Mouse (Mus musculus): ENCODE measurements at regions not wholly inside any gene's neighbourhood (a gene's known extent, or its start where the extent isn't known, plus 50 kb on each side); places are given as distances from the start of the nearest gene placed in this dataset.

DNA sequence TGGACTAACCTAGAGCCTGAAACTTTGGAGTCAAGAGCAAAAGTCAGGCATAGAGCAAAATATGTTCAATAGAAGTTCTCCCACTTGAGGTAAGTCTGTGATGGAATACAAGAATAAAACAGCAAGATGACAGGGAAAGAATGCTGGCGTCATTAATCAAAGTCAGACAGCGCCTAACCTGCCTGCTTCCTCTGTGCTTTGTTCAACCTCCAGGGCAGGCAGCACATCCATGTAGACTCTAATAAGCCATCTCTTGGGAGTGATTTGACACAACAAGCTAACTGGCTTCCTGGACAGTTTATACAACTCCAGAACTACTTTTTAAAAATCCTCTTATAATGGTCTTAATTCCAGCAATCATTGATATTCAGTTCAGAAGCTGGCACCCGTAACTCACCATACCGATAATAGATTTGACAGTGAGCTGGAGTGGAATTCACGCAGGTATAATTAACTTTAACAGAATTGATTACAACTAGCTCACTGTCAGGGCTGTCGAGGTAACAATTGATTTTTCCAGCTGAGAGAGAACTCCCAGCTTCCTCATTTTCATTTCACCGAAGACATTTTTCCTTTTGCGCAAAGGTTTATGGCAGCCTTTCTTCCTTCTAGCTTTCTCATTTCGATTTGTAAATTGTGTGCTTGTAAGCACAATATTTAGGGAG is 462.6 kb downstream of the Tmem135 start:
- Histone ChIP-seq H3K27me3 (no peaks in the 10 kb centered on the region), H3K4me3 (no peak overlapping the region), H3K9ac (replicated peaks) (no peak overlapping the region), H3K4me1 (no peaks in the 10 kb centered on the region), H3K9me3 (no peaks in the 10 kb centered on the region), H3K36me3 (no peaks in the 10 kb centered on the region), H3K27ac (replicated peaks) (no peak overlapping the region), H3K4me2 (replicated peaks) (no peak overlapping the region)
- ATAC-seq (replicated peaks), result no peak
- WGBS, result 68% methylated on average over 9 of the region's 9 CpGs

DNA sequence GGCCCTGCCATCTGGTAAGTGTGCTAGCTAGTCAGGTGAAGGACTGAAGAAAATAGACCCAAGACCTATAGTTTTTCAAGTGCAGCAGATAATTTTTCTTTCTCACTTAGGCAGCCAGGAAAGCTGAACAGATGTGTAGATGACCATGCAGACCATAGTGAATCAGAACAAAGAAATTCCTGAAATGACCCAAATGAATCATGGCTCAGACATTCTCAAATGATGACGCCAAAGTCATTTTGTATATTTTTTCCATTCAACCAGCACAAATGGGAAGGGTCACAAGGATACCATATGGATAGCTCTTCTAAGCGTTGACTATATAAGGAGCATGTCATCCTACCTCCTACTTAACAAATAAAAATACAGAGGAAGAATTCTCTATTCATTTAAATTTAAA is 463.8 kb downstream of the Tmem135 start:
- no peaks in the 10 kb centered on the region for H3K27me3 ChIP-seq
- no peak for ATAC-seq (replicated peaks)
- H3K4me1 ChIP-seq, result no peaks in the 10 kb centered on the region
- WGBS, result 87% methylated on average over 2 of the region's 2 CpGs
- H3K4me2 ChIP-seq (replicated peaks), result no peak overlapping the region
- no peak overlapping the region for H3K27ac ChIP-seq (replicated peaks)
- H3K36me3 ChIP-seq, result no peaks in the 10 kb centered on the region
- H3K9ac ChIP-seq (replicated peaks), result no peak overlapping the region
- no peak overlapping the region for H3K4me3 ChIP-seq
- H3K9me3 ChIP-seq, result no peaks in the 10 kb centered on the region

DNA sequence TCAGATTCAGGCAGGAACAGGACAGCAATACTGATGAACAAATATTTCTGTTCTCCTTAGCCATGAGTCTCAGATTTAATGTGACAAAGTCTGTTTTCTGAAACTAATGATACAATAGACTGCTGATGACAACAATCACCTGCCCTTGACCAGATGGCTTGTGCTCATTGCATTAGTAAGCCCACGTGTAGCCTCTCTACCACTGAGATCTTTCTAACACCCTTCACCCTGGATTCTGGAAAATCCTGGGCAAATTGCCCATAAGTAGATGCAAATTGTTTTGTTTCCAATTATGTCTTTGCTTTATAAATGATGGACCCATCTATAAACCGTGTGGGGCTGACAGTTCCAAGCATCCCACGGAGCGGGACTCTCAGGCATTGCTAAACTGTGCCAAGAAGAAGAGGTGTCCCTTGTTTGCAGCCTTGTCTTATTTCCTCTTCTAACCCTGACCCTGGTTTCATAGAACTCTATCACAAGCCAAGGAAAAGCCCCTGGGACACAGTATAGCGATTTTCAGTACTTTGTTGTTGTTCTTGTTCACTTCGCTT is 475.7 kb downstream of the Tmem135 start:
- no peak overlapping the region for H3K4me3 ChIP-seq
- H3K36me3 ChIP-seq, result no peaks in the 10 kb centered on the region
- H3K9ac ChIP-seq (replicated peaks), result no peak overlapping the region
- H3K9me3 ChIP-seq, result no peaks in the 10 kb centered on the region
- 67% methylated on average over 6 of the region's 6 CpGs for WGBS
- H3K4me1 ChIP-seq, result no peaks in the 10 kb centered on the region
- H3K27me3 ChIP-seq, result no peaks in the 10 kb centered on the region
- no peak overlapping the region for H3K4me2 ChIP-seq (replicated peaks)
- ATAC-seq (replicated peaks), result 0 out of 2 replicates have a peak, but pooled peaks have one; percentile 41
- H3K27ac ChIP-seq (replicated peaks), result no peak overlapping the region

All from forebrain, embryonic 15.5 days (tissue).